Mouse (Mus musculus) neural tube, embryonic 15.5 days (tissue): ENCODE results near the gene Anks1b. TPM values are rescaled to one million over a fixed set of nuclear protein-coding genes. Genes with fewer than 3 reads are reported as not detected.
A peak's percentile ranks its signal among the peaks of the same experiment; 100 is the strongest.

Experiments
- ATAC-seq: fragments of 200-750 bp; cut with Nextera tagmentation; 2 replicates; pipeline ENCODE4 v1.8.0; 2017; ENCODE audit warnings: mild to moderate bottlenecking, moderate TSS enrichment, moderate library complexity; ENCODE audit not compliant: low FRiP score
- H3K27ac ChIP-seq: fragments of 300-500 bp; sonication (generic); replicated peaks from 2 replicates; pipeline ENCODE4 v1.5.1; 2015; ENCODE audit warnings: mild to moderate bottlenecking, inconsistent platforms
- H3K27me3 ChIP-seq: fragments of 300-500 bp; sonication (generic); replicated peaks from 2 replicates; pipeline ENCODE4 v1.6.1; 2015; ENCODE audit warnings: inconsistent platforms
- H3K36me3 ChIP-seq: fragments of 300-500 bp; sonication (generic); 2 replicates; pipeline ENCODE4 v1.6.1; 2015; ENCODE audit warnings: inconsistent platforms
- H3K4me1 ChIP-seq: fragments of 300-500 bp; sonication (generic); 2 replicates; pipeline ENCODE4 v1.6.1; 2015; ENCODE audit warnings: inconsistent platforms
- H3K4me2 ChIP-seq: fragments of 300-500 bp; sonication (generic); 2 replicates; pipeline ENCODE4 v1.6.1; 2015; ENCODE audit warnings: inconsistent platforms, mild to moderate bottlenecking, moderate library complexity
- H3K4me3 ChIP-seq: fragments of 300-500 bp; sonication (generic); replicated peaks from 2 replicates; pipeline ENCODE4 v1.5.1; 2015; ENCODE audit warnings: mild to moderate bottlenecking, inconsistent platforms
- H3K9ac ChIP-seq: fragments of 300-500 bp; sonication (generic); replicated peaks from 2 replicates; pipeline ENCODE4 v1.6.1; 2015; ENCODE audit warnings: mild to moderate bottlenecking, inconsistent platforms
- H3K9me3 ChIP-seq: fragments of 300-500 bp; sonication (generic); replicated peaks from 2 replicates; pipeline ENCODE4 v1.6.1; 2016; ENCODE audit warnings: inconsistent platforms
- WGBS: fragments of 180-500 bp; shearing (Covaris S2); methylation state at CpG from one replicate; pipeline ENCODE4 v1.1.7; 2015; ENCODE audit warnings: mixed read lengths; 5-methylcytosine and 5-hydroxymethylcytosine counted together
- polyA plus RNA-seq: library from polyadenylated mRNA; unstranded; fragments of >200 nt; fragmentation: Nextera tagmentation; extraction: Ambion mirVana; gene quantifications from 2 replicates; pipeline ENCODE4 v1.2.1, GENCODE M21; 2015

Anks1b gene
- polyA plus RNA-seq, 1 experiment from 2014 or later = 76.0 TPM

DNA sequence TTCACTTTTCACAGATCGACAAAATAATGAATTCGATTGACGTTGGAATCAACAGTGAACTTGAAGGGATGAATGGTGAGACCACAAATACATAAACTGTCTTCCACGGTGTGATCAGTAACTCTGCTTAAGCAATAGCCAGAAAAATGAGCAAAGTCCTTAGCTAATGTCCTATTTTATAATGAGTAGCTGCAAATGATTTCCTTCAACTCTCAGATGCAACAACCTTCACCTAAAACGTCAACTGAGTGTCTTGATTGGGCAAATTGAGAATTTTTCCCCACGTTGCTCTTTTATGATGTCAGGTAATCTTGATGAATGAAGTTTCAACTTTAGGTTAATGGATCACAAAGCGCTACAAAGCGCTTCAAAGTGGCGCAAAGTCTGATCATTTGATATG, 639.5 kb downstream of the Anks1b start:
- no peaks in the 10 kb centered on the region for H3K4me1 ChIP-seq
- 91% methylated on average over 9 of the region's 9 CpGs for WGBS

DNA sequence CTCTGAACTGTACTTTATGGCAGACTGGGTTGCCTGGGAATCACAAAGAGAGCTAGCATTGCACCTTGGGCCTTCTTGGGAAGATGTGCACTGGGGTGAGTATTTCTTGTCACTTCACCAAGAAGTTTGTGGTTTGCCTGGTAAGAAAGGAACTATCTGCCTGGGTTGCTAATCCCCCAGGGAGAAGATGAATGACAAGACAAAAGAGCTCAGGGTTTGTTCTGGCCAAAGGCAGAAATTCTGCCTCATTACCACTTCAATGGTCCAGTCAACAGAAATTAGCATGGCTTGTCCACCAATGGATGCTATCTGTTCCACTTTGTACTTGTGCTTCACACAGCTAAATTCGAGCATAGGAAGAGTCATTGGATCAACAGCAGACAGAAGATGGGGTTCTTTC, 658.5 kb downstream of the Anks1b start:
- no peak for ATAC-seq
- H3K4me1 ChIP-seq = no peaks in the 10 kb centered on the region
- H3K27me3 ChIP-seq = no peaks in the 10 kb centered on the region
- H3K4me3 ChIP-seq = no peak overlapping the region
- H3K9ac ChIP-seq = no peak overlapping the region
- H3K27ac ChIP-seq = no peak overlapping the region
- no peaks in the 10 kb centered on the region for H3K9me3 ChIP-seq
- 11% methylated on average over 1 of the region's 1 CpGs for WGBS
- H3K36me3 ChIP-seq = no peaks in the 10 kb centered on the region
- no peak overlapping the region for H3K4me2 ChIP-seq

More for the DNA sequence above, 639.5 kb downstream of the Anks1b start:
- Histone ChIP-seq H3K27me3 (no peaks in the 10 kb centered on the region), H3K36me3 (no peaks in the 10 kb centered on the region), H3K4me3 (no peak overlapping the region), H3K9me3 (no peaks in the 10 kb centered on the region), H3K27ac (no peak overlapping the region), H3K9ac (no peak overlapping the region), H3K4me2 (no peak overlapping the region)
- no peak for ATAC-seq

DNA sequence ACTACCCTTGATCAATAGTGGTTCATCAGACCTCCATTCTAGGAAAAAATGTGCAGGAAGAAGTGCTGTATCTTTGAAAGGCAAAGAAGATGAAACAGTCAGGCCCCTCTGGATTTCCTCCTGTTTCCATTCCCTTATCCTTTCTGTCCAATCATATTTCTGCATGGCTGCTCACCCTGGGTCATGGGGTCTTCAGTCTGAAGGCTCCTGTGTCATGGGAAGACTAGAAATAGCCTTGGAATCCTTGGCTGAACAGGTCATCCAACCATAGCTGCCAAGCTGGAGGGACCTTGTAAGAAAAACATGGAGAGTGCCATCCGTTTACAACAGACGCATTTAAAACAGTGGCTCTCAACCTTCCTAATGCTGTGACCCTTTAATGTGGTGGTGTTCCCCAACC, 662.1 kb downstream of the Anks1b start:
- ATAC-seq = no peak
- no peaks in the 10 kb centered on the region for H3K4me1 ChIP-seq
- H3K9me3 ChIP-seq = no peaks in the 10 kb centered on the region
- no peak overlapping the region for H3K4me3 ChIP-seq
- H3K27me3 ChIP-seq = no peaks in the 10 kb centered on the region
- no peak overlapping the region for H3K9ac ChIP-seq
- 97% methylated on average over 2 of the region's 2 CpGs for WGBS
- H3K4me2 ChIP-seq = no peak overlapping the region
- no peaks in the 10 kb centered on the region for H3K36me3 ChIP-seq
- no peak overlapping the region for H3K27ac ChIP-seq

DNA sequence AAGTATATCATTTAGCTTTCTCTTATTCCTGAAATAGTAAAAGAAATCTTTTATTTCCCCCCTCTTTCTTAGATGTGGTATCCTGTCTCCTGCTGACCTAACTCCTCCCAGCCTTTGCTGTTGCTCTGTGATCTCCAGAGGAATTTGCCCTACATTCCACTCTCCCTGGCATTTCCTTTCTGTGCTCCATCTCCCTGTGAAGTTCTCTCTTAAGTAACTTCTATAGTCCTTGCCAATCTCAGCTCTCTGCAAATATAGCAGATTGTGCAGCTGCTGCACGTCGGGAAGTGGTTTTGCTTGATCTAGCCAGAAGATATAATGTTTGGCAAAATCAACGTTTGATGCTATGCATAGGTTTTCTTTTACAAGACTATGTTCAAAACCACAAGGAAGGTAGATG, 673.3 kb downstream of the Anks1b start:
- Histone ChIP-seq H3K4me2 (no peak overlapping the region), H3K4me1 (no peaks in the 10 kb centered on the region), H3K27me3 (no peaks in the 10 kb centered on the region), H3K27ac (no peak overlapping the region), H3K36me3 (no peaks in the 10 kb centered on the region), H3K9ac (no peak overlapping the region), H3K9me3 (no peaks in the 10 kb centered on the region), H3K4me3 (no peak overlapping the region)
- 63% methylated on average over 3 of the region's 3 CpGs for WGBS
- no peak for ATAC-seq

DNA sequence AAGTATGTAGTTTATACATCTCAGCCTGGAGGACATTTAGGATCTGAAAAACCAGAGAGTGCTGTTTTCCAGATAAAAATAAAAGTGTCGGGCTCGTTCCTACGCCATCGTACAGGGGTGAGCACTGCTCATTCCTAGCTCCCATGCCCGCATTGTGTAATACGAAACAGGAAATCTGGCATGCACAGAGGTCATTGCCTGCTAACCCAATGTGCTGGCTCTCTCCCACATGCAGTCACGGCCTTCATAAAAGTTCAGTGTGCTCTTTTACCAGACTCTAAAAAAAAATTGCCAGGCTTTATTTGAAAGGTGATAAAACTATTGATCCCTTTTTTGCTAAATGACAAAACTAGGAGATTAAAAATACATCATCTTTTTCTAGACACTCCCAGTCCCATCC, 689.6 kb downstream of the Anks1b start:
- WGBS = 91% methylated on average over 7 of the region's 7 CpGs
- H3K4me2 ChIP-seq = no peak overlapping the region
- no peaks in the 10 kb centered on the region for H3K4me1 ChIP-seq
- no peaks in the 10 kb centered on the region for H3K36me3 ChIP-seq
- H3K4me3 ChIP-seq = no peak overlapping the region
- H3K9ac ChIP-seq = no peak overlapping the region
- no peak overlapping the region for H3K27ac ChIP-seq
- no peaks in the 10 kb centered on the region for H3K9me3 ChIP-seq
- no peak for ATAC-seq
- H3K27me3 ChIP-seq = no peaks in the 10 kb centered on the region

DNA sequence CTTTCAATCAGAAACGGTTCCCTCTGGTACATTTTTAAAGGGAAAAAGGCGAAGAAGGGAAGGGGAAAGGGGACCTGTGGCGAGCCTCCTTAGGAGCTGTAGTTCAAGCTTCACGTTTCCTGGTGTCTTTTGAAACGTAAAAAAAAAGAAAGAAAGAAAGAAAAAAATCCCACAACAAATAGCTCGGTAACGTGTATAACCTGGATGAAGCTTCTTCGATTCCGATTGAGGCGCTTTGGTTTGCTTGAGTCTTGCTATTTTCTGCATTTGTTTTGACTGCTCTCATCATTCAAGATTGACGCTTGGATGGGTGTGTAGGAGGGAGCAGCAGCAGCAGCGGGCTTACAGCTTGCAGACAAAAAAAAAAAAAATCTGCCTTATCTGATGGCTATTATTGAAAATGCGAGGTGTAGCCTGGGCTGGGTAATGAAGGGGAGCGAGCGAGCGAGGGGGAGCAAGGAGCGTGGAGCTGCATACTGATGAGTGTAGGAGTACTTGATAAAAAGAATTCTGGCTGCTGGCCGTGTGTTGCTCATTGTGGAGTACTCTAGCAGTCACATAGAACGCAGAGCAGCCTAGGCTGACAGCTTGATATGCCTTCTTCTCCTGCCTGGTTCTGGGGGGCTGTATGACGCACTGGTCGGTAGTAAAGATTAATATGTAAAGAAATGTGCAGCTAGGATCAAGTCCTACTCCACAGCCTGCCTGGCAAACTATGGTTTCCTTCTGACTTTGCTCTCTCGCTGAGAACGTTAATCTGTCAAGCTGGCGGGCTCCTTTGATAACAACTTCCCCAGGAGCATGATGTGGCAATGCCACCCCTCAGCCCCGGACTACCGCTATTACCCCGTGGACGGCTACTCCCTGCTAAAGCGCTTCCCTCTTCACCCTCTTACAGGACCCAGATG, 703.1 kb downstream of the Anks1b start:
- no peaks in the 10 kb centered on the region for H3K27me3 ChIP-seq
- H3K36me3 ChIP-seq = no peaks in the 10 kb centered on the region
- 12% methylated on average over 29 of the region's 29 CpGs for WGBS
- peak overlapping the region; percentile 50 for H3K9ac ChIP-seq
- peak overlapping the region; percentile 84 for H3K27ac ChIP-seq
- peak overlapping the region; percentile 45 for H3K4me3 ChIP-seq
- peak overlapping the region; percentile 63 for H3K4me2 ChIP-seq
- peak; percentile 95 for ATAC-seq
- H3K4me1 ChIP-seq = peaks cover 4% of the 10 kb centered on the region; the same call in 1 of the 2 replicates
- H3K9me3 ChIP-seq = no peaks in the 10 kb centered on the region

DNA sequence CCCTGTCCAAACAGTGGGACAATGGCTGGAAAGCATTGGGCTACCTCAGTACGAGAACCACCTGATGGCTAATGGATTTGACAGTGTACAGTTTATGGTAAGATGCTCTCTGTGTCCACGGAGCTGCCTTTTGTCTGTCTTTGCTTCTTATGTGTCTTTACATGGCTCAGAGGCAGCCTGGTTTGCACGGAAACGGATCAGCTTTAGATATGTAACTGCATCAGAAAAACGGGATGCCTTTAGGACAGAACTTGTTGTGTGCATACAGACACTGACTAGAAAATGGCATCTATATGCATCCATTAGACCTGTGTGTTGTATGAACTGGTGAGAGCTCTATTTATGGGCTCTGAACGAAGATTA, 703.8 kb downstream of the Anks1b start:
- Histone ChIP-seq H3K9me3 (no peaks in the 10 kb centered on the region), H3K4me1 (peaks cover 4% of the 10 kb centered on the region; the same call in 1 of the 2 replicates), H3K36me3 (no peaks in the 10 kb centered on the region), H3K27ac (peak overlapping the region; percentile 84), H3K9ac (peak overlapping the region; percentile 50), H3K4me2 (peak overlapping the region; percentile 63), H3K27me3 (no peaks in the 10 kb centered on the region), H3K4me3 (peak overlapping the region; percentile 45)
- no peak; the same call in 1 of the 2 replicates for ATAC-seq
- 38% methylated on average over 6 of the region's 6 CpGs for WGBS

DNA sequence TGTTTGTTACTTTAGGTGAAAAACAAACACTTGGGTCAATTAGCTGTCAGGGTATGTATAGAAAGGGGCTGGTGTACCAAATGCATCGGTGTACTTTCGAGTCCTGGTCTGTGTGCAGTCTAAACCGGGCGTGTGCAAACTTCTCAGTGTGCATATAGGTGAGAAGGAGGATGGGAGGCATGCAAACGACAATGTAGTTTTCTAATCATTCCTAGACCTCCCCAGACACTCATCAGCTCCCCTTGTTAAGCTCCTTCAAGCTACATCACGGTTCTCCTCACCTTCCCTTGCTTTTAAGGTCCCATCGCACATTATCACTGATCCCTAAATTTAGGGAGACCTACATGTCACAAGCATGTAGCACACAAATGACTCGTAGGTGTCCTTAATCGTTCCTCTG, 704.5 kb downstream of the Anks1b start:
- peaks cover 4% of the 10 kb centered on the region; the same call in 1 of the 2 replicates for H3K4me1 ChIP-seq
- H3K9ac ChIP-seq = 0 out of 2 replicates have a peak overlapping the region, but pooled peaks have one; percentile 2
- ATAC-seq = no peak
- H3K36me3 ChIP-seq = no peaks in the 10 kb centered on the region
- H3K9me3 ChIP-seq = no peaks in the 10 kb centered on the region
- H3K27me3 ChIP-seq = no peaks in the 10 kb centered on the region
- peak overlapping the region; percentile 63 for H3K4me2 ChIP-seq
- peak overlapping the region; percentile 45 for H3K4me3 ChIP-seq
- 60% methylated on average over 9 of the region's 9 CpGs for WGBS
- H3K27ac ChIP-seq = peak overlapping the region; percentile 84; the same call in 1 of the 2 replicates

DNA sequence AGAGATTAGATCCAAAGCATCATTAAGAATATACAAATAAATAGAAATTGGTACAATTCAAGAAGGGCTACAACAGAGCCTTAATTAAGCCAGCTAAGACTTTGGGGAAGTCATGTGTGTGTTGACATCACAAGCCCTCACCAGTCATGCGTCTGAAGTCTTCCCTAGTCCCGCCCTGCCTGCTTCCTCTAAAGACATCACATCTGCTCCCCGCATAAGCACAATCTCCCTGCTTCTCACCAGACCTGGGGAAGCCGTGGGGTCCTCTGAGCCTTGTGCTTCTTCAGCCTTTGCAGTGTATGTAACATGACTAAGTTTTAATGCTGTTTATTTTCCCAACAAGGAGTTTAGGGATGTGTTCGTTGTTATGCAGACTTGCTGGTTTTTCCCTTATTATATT, 706.7 kb downstream of the Anks1b start:
- no peak overlapping the region for H3K4me3 ChIP-seq
- H3K27me3 ChIP-seq = no peaks in the 10 kb centered on the region
- 90% methylated on average over 5 of the region's 5 CpGs for WGBS
- H3K9me3 ChIP-seq = no peaks in the 10 kb centered on the region
- H3K9ac ChIP-seq = no peak overlapping the region
- no peak overlapping the region for H3K4me2 ChIP-seq
- no peak for ATAC-seq
- H3K4me1 ChIP-seq = peaks cover 4% of the 10 kb centered on the region; the same call in 1 of the 2 replicates
- no peaks in the 10 kb centered on the region for H3K36me3 ChIP-seq
- no peak overlapping the region for H3K27ac ChIP-seq

DNA sequence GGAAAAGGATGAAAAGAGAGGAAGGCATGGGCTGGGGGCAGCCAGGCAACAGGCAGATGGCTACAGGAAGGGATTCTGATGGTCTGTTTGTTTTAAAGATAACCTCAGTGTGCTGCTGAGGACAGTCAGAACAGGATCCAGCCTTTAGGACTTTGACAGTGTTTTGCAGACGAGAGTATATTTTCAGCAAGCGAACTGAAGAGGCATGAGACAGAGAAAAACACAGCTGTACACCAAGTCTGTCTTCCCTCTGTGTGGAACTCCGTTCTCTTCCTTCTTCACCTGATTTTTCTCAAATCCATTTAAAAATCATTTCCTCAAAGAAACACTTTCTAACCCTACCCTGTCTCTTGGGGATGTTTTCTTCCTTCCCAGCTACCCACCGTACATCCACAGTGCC, 710.7 kb downstream of the Anks1b start:
- Histone ChIP-seq H3K9ac (no peak overlapping the region), H3K9me3 (no peaks in the 10 kb centered on the region), H3K36me3 (no peaks in the 10 kb centered on the region), H3K4me3 (no peak overlapping the region), H3K27ac (no peak overlapping the region), H3K4me1 (no peaks in the 10 kb centered on the region), H3K27me3 (no peaks in the 10 kb centered on the region), H3K4me2 (no peak overlapping the region)
- WGBS = 86% methylated on average over 4 of the region's 4 CpGs
- ATAC-seq = no peak

DNA sequence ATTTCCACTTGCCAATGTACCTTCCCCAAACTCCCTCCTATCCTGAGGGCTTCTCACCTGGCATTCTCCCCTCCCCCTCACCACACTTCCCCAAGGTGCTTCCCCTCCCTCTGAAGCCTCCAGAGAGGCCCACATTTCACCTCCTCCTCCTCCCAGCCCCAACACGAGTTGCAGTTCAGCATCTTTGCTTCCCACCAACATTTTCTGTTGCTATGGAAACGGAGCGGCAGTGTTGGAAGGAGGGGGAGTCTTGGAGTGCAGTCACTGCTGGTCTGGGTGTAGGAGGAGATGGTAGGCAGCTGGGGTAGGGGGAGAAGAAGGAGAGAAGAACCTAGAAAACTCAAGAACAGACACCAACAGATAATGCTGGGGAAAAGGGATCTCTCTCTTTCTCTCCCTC, 722.8 kb downstream of the Anks1b start:
- H3K4me3 ChIP-seq = no peak overlapping the region
- no peaks in the 10 kb centered on the region for H3K27me3 ChIP-seq
- ATAC-seq = peak; percentile 93
- no peak overlapping the region for H3K27ac ChIP-seq
- H3K4me2 ChIP-seq = no peak overlapping the region
- no peaks in the 10 kb centered on the region for H3K36me3 ChIP-seq
- H3K9me3 ChIP-seq = no peaks in the 10 kb centered on the region
- WGBS = 12% methylated on average over 3 of the region's 3 CpGs
- H3K9ac ChIP-seq = no peak overlapping the region
- peaks cover 13% of the 10 kb centered on the region for H3K4me1 ChIP-seq

DNA sequence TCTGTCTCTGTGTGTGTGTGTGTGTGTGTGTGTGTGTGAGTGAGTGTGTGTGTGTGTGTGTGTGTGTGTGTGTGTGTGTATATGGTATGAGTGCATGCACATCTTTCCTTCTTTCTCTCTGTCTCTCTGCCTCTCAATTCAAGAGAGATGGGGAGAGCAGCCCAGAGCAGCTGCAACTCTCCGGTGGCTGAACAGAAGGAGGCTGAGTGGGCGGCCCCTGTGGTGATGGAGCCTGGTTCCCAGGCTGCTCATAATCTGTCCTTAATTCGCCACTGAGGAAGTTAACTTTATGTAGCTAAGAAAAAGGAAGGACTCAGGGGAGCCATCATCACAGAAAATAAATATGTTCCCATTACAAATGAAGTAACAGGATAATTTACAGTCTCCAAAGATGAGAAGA, 723.3 kb downstream of the Anks1b start:
- no peak overlapping the region for H3K4me3 ChIP-seq
- no peak overlapping the region for H3K4me2 ChIP-seq
- ATAC-seq = peak; percentile 75
- peaks cover 13% of the 10 kb centered on the region for H3K4me1 ChIP-seq
- no peak overlapping the region for H3K9ac ChIP-seq
- no peaks in the 10 kb centered on the region for H3K36me3 ChIP-seq
- no peaks in the 10 kb centered on the region for H3K27me3 ChIP-seq
- WGBS = 9% methylated on average over 3 of the region's 3 CpGs
- no peak overlapping the region for H3K27ac ChIP-seq
- no peaks in the 10 kb centered on the region for H3K9me3 ChIP-seq
